ENCODE assay signal across 20 mouse cellular contexts in the genomic region with DNA sequence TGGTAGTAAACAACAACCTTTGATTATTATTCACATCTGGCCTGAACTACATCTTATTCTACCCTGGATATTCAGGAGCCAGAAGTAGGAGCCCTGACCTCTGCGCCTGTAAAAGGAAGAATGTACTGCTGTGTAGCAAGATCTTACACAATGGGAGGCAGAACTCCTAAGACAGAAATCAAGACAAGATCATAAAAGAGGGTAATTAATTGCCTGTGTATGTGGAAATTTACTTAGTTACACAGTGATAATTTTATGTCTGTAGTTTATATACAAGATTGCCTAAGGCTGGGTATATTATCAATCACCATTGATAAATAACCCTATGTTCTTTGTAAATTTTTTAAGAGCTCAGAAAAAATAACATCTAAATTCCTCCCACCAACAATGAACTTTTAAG.
DNase-seq lines count a peak whose midpoint lies in the region; ATAC-seq and TF ChIP-seq lines count a peak whose summit lies in the region.
"Had no signal": no experiment of that assay in that cellular context is flagged by ENCODE, and none has a peak within 500 bp of the region (broad histone marks: within the 10 kb centered on the region; RNA-seq: fewer than 3 reads in every experiment).

No protein-coding gene starts in this region.

- WGBS in kidney, postnatal 0 days, result 56% methylated on average over 1 of the region's 1 CpGs
- WGBS in forebrain, embryonic 11.5 days, result 91% methylated on average over 1 of the region's 1 CpGs

- no peaks in the 10 kb centered on the region for H3K4me1 ChIP-seq in kidney, postnatal 0 days (replicated peaks; ENCODE audit: insufficient read depth, low read length)
- no peaks in the 10 kb centered on the region for H3K4me1 ChIP-seq in forebrain, embryonic 11.5 days (replicated peaks; ENCODE audit: control insufficient read depth, insufficient read depth, low read length)
- H3K4me1 ChIP-seq: embryonic facial prominence, embryonic 12.5 days; forebrain, embryonic 10.5 days; forebrain, embryonic 13.5 days; forebrain, embryonic 15.5 days had no signal

- no peak for TF ChIP-seq CTCF in kidney, postnatal 0 days (IDR thresholded peaks at IDR 0.05; ENCODE audit: low read depth)

- ATAC-seq in kidney, postnatal 0 days (replicated peaks; ENCODE audit: low FRiP score, low read depth), result no peak
- no peak for ATAC-seq in forebrain, embryonic 11.5 days (replicated peaks; ENCODE audit: low FRiP score)
- ATAC-seq: forebrain, embryonic 13.5 days; forebrain, embryonic 15.5 days; forebrain, postnatal 0 days had no signal

- H3K4me3 ChIP-seq in kidney, postnatal 0 days (replicated peaks; ENCODE audit: low read depth, low read length), result no peak overlapping the region
- H3K4me3 ChIP-seq in forebrain, embryonic 11.5 days (ENCODE audit: low read depth, low read length), result no peak overlapping the region
- H3K4me3 ChIP-seq: embryonic facial prominence, embryonic 10.5 days; embryonic facial prominence, embryonic 12.5 days; forebrain, embryonic 10.5 days; forebrain, embryonic 13.5 days; forebrain, embryonic 15.5 days had no signal

- no peak overlapping the region for H3K4me2 ChIP-seq in kidney, postnatal 0 days (ENCODE audit: low read length)
- H3K4me2 ChIP-seq in forebrain, embryonic 11.5 days (ENCODE audit: low read depth, low read length, severe bottlenecking), result no peak overlapping the region
- H3K4me2 ChIP-seq: embryonic facial prominence, embryonic 12.5 days; forebrain, embryonic 13.5 days; forebrain, embryonic 15.5 days had no signal

- DNase-seq in kidney, postnatal 0 days (ENCODE audit: low spot score), result peak; percentile 19
- no peak for DNase-seq in kidney, postnatal 25 days
- DNase-seq in adipocyte (ENCODE audit: low spot score), result peak; percentile 51
- DNase-seq in fat pad, adult 2 months (ENCODE audit: extremely low read depth, low read depth, low spot score), result peak; percentile 76
- no peak for DNase-seq in heart, adult 8-10 months (ENCODE audit: low spot score)
- DNase-seq in forebrain, embryonic 11.5 days (ENCODE audit: low spot score), result no peak
- DNase-seq: adrenal gland, adult 8-10 months; adrenal gland, postnatal 14 days; adrenal gland, postnatal 36 days; cerebellum, adult 11-12 months; cerebellum, adult 2 months; cerebellum, adult 9-10 months; cerebellum, postnatal 10 days; cerebellum, postnatal 25 days; forebrain, postnatal 0 days had no signal

- H3K9ac ChIP-seq in kidney, postnatal 0 days (ENCODE audit: low read depth, low read length), result no peak overlapping the region
- no peak overlapping the region for H3K9ac ChIP-seq in forebrain, embryonic 11.5 days (ENCODE audit: low read length)
- H3K9ac ChIP-seq: embryonic facial prominence, embryonic 12.5 days; forebrain, embryonic 13.5 days; forebrain, embryonic 15.5 days; forebrain, postnatal 0 days had no signal

- no peaks in the 10 kb centered on the region for H3K9me3 ChIP-seq in kidney, postnatal 0 days (replicated peaks; ENCODE audit: low read length)
- no peaks in the 10 kb centered on the region for H3K9me3 ChIP-seq in forebrain, embryonic 11.5 days (ENCODE audit: control insufficient read depth, low read length)
- H3K9me3 ChIP-seq: embryonic facial prominence, embryonic 10.5 days; embryonic facial prominence, embryonic 12.5 days; forebrain, embryonic 10.5 days; forebrain, embryonic 13.5 days; forebrain, embryonic 15.5 days had no signal

- H3K27me3 ChIP-seq in kidney, postnatal 0 days (ENCODE audit: insufficient read depth, low read length), result no peaks in the 10 kb centered on the region
- no peaks in the 10 kb centered on the region for H3K27me3 ChIP-seq in forebrain, embryonic 11.5 days (ENCODE audit: control insufficient read depth, insufficient read depth, low read length)
- H3K27me3 ChIP-seq: embryonic facial prominence, embryonic 12.5 days; forebrain, embryonic 13.5 days; forebrain, embryonic 15.5 days had no signal

- H3K36me3 ChIP-seq in kidney, postnatal 0 days (ENCODE audit: insufficient read depth, low read length), result no peaks in the 10 kb centered on the region
- H3K36me3 ChIP-seq in forebrain, embryonic 11.5 days (ENCODE audit: control insufficient read depth, insufficient read depth, low read length), result no peaks in the 10 kb centered on the region
- H3K36me3 ChIP-seq: embryonic facial prominence, embryonic 10.5 days; embryonic facial prominence, embryonic 12.5 days; forebrain, embryonic 10.5 days; forebrain, embryonic 15.5 days had no signal

- no peak overlapping the region for H3K27ac ChIP-seq in kidney, postnatal 0 days
- no peak overlapping the region for H3K27ac ChIP-seq in forebrain, embryonic 11.5 days (ENCODE audit: low read depth, low read length)
- H3K27ac ChIP-seq: embryonic facial prominence, embryonic 10.5 days; embryonic facial prominence, embryonic 12.5 days; forebrain, embryonic 10.5 days; forebrain, embryonic 13.5 days; forebrain, embryonic 15.5 days had no signal

Comparison
In these comparisons a context has a peak if more than half of its experiments do, and no peak if none do; other contexts are left out.
1. DNase-seq: peak in kidney, postnatal 0 days (single experiment), adipocyte (single experiment) and fat pad, adult 2 months (single experiment); none in kidney, postnatal 25 days (0 of 2), heart, adult 8-10 months (single experiment) and forebrain, embryonic 11.5 days (single experiment).